Mouse (Mus musculus) liver, embryonic 14.5 days (tissue): ENCODE data around the gene Zcchc2. TPM values are rescaled to one million over a fixed set of nuclear protein-coding genes. Genes with fewer than 3 reads are reported as not detected.

Experiments
- ATAC-seq: fragments of 200-750 bp; cut with Nextera tagmentation; 2 replicates; pipeline ENCODE4 v1.8.0; 2017; ENCODE audit warnings: moderate number of reproducible peaks, mild to moderate bottlenecking, moderate library complexity; ENCODE audit not compliant: insufficient read depth
- DNase-seq, 3 experiments: peaks; one replicate each; pipeline ENCODE4 v3.0.0-alpha.2; 2012 to 2013; ENCODE audit warnings: low read depth in 3 of 3, low spot score in 3 of 3
- H3K27ac ChIP-seq: fragments of 300-500 bp; sonication (generic); 2 replicates; pipeline ENCODE4 v1.5.1; 2014; ENCODE audit warnings: moderate library complexity, mild to moderate bottlenecking, control low read depth, inconsistent platforms
- H3K27me3 ChIP-seq: fragments of 300-500 bp; sonication (generic); 2 replicates; pipeline ENCODE4 v1.6.1; 2014; ENCODE audit warnings: mild to moderate bottlenecking, low read length, moderate library complexity; ENCODE audit not compliant: control insufficient read depth, insufficient read depth
- H3K36me3 ChIP-seq: fragments of 300-500 bp; sonication (generic); replicated peaks from 2 replicates; pipeline ENCODE4 v1.6.1; 2014; ENCODE audit warnings: low read depth; ENCODE audit not compliant: control insufficient read depth, insufficient read depth
- H3K4me1 ChIP-seq, 2 experiments: fragments of 200-500 bp in 1 of 2; fragments of 300-500 bp in 1 of 2; sonication (generic) in 1 of 2; replicated peaks; 2 replicates each; pipeline ENCODE4 v1.6.1; 2012 to 2014; ENCODE audit warnings: antibody characterized with exemption in 1 of 2, inconsistent platforms in 1 of 2, low read length in 1 of 2; ENCODE audit not compliant: control insufficient read depth in 2 of 2, insufficient read depth in 2 of 2
- H3K4me2 ChIP-seq: fragments of 300-500 bp; sonication (generic); 2 replicates; pipeline ENCODE4 v1.6.1; 2014; ENCODE audit warnings: low read depth, mild to moderate bottlenecking, control low read depth, moderate library complexity
- H3K4me3 ChIP-seq, 2 experiments: fragments of 200-500 bp in 1 of 2; fragments of 300-500 bp in 1 of 2; sonication (generic) in 1 of 2; 2 replicates each; pipeline ENCODE4 v1.5.1; 2012 to 2014; ENCODE audit warnings: low read depth in 2 of 2, low read length in 2 of 2, mild to moderate bottlenecking in 2 of 2, control low read depth in 1 of 2, inconsistent platforms in 1 of 2, moderate library complexity in 1 of 2; ENCODE audit not compliant: insufficient read depth in 1 of 2
- H3K9ac ChIP-seq: fragments of 300-500 bp; sonication (generic); replicated peaks from 2 replicates; pipeline ENCODE4 v1.6.1; 2014; ENCODE audit warnings: mild to moderate bottlenecking, control low read depth, moderate library complexity
- H3K9me3 ChIP-seq: fragments of 300-500 bp; sonication (generic); 2 replicates; pipeline ENCODE4 v1.6.1; 2016; ENCODE audit warnings: low read length, mixed read lengths; ENCODE audit not compliant: control insufficient read depth
- CTCF ChIP-seq: IDR thresholded peaks from 2 replicates; pipeline ENCODE4 v1.5.1; 2016; ENCODE audit warnings: antibody characterized with exemption, low read depth, control low read depth
- EP300 ChIP-seq: IDR thresholded peaks from 2 replicates; pipeline ENCODE4 v1.6.1; 2016; ENCODE audit warnings: antibody characterized with exemption, low read depth
- WGBS: fragments of 180-500 bp; shearing (Covaris S2); extraction: QIAGEN DNeasy Blood & Tissue Kit; methylation state at CpG from one replicate; pipeline ENCODE4 v1.1.7; 2014; ENCODE audit not compliant: insufficient replicate concordance; 5-methylcytosine and 5-hydroxymethylcytosine counted together
- polyA plus RNA-seq, 2 experiments: library from polyadenylated mRNA; depleted of rRNA in 1 of 2; stranded (reverse) in 1 of 2; unstranded in 1 of 2; fragments of >200 nt; fragmentation: Nextera tagmentation in 1 of 2; extraction: Ambion mirVana in 1 of 2; gene quantifications; 2 replicates each; pipeline versions ENCODE4 v1.2.1 to v1.2.3; 2012 to 2014

Gene Zcchc2
- polyA plus RNA-seq, 2 experiments = 1.0 to 4.3 TPM

DNA sequence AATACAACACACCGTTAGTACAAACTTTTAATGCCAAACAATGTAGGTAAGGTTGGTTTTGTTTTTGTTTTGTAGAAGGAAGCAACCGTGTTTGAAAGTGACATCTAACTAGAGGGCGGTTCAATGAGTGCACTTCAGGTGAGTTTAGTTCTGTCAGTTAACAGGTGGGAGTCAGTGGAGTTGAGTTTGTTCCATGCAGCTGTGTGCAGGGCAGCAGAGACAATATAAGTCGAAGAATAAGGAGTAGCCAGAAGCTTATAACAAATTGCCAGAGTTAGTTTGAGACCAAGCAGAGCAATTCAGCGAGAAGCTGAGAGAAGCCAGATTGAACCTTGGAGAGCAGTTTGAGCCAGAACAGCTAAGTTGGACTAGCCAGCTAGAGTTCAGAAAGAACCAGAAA lies 84.5 kb downstream of the Zcchc2 start:
- no peaks in the 10 kb centered on the region for H3K36me3 ChIP-seq
- 61% methylated on average over 5 of the region's 5 CpGs for WGBS
- no peak overlapping the region for H3K9ac ChIP-seq
- no peak overlapping the region for H3K4me3 ChIP-seq
- no peaks in the 10 kb centered on the region for H3K9me3 ChIP-seq
- no peaks in the 10 kb centered on the region for H3K27me3 ChIP-seq
- H3K4me2 ChIP-seq = no peak overlapping the region
- no peak overlapping the region for H3K27ac ChIP-seq
- TF ChIP-seq EP300 = no peak
- TF ChIP-seq CTCF = no peak
- H3K4me1 ChIP-seq = no peaks in the 10 kb centered on the region
- DNase-seq (no peak), ATAC-seq (no peak)

DNA sequence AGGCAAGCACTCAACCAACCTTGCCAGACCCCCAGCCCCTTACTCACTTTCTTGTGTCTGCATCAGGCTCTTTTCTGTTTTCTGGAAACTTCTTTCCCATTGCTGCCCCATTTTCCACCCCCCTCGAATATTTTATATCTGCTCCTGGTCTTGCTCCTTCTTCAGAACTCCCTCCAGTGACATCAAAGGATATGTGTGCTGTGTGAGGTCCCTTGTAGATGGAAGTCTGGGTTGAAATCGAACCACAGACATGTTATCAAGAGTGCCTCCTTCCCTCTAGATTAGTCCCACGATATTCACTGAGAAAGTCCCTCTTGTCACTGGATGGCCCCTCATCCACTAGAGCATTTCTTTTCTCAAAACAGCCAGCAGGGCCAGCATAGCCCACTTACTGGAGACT lies 86.4 kb downstream of the Zcchc2 start:
- no peak for ATAC-seq
- TF ChIP-seq CTCF = no peak
- 37% methylated on average over 3 of the region's 3 CpGs for WGBS

DNA sequence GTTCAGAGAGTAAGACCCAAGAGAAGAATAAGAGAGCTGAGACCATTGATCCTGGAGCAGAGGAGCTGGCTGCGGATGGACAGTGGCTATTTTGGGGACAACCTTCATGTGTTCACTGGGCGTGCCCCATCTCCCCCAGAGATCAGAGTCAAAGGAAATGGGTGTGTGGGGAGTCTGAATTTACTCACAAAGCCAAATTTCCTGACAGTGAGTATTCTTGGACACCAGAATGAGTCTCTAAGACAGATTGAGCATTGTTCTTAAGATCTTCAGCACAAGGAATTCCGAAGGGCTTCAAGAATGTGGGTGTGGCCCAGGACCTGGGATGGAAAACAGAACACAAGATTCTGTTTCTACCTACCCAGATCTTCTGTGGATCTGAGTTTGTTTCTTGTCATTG lies 87.0 kb downstream of the Zcchc2 start:
- TF ChIP-seq CTCF (no peak), EP300 (no peak)
- DNase-seq = no peak
- no peaks in the 10 kb centered on the region for H3K4me1 ChIP-seq
- H3K27ac ChIP-seq = no peak overlapping the region
- H3K27me3 ChIP-seq = no peaks in the 10 kb centered on the region
- H3K4me3 ChIP-seq = no peak overlapping the region
- no peaks in the 10 kb centered on the region for H3K36me3 ChIP-seq
- no peak overlapping the region for H3K9ac ChIP-seq
- ATAC-seq = no peak
- 48% methylated on average over 3 of the region's 3 CpGs for WGBS
- no peaks in the 10 kb centered on the region for H3K9me3 ChIP-seq
- H3K4me2 ChIP-seq = no peak overlapping the region

More for the DNA sequence above, 86.4 kb downstream of the Zcchc2 start:
- Histone ChIP-seq H3K9ac (no peak overlapping the region), H3K36me3 (no peaks in the 10 kb centered on the region), H3K27ac (no peak overlapping the region), H3K4me1 (no peaks in the 10 kb centered on the region), H3K9me3 (no peaks in the 10 kb centered on the region), H3K27me3 (no peaks in the 10 kb centered on the region), H3K4me3 (no peak overlapping the region), H3K4me2 (no peak overlapping the region)
- no peak for DNase-seq

Other genes starting within 250 kb of the Zcchc2 start
- gene Tnfrsf11a, start 209.7 kb upstream of the Zcchc2 start, polyA plus RNA-seq (2012; rRNA removed) = 0.32 and 0.33 TPM in 2 replicates
- gene Tnfrsf11a, start 209.7 kb upstream of the Zcchc2 start, polyA plus RNA-seq (2014; fragmentation: Nextera tagmentation; extraction: Ambion mirVana) = 0.18 and 0.27 TPM in 2 replicates
- 1.00 and 1.2 TPM in 2 replicates for gene Phlpp1, start 181.3 kb downstream of the Zcchc2 start, polyA plus RNA-seq (2012; rRNA removed)
- gene Phlpp1, start 181.3 kb downstream of the Zcchc2 start, polyA plus RNA-seq (2014; fragmentation: Nextera tagmentation; extraction: Ambion mirVana) = 0.75 and 0.94 TPM in 2 replicates